Mouse (Mus musculus): ENCODE results near the gene Txlng. TPM values are rescaled to one million over a fixed set of nuclear protein-coding genes. Genes with fewer than 3 reads are reported as not detected.
"Not testable (repeated sequence)": the region's sequence is repeated elsewhere in the genome, so short reads cannot be mapped to it uniquely, and the experiment has no call there.

Gene Txlng
- polyA plus RNA-seq (2015; fragmentation: Nextera tagmentation; extraction: Ambion mirVana) = 11.3 and 13.1 TPM in 2 replicates

DNA sequence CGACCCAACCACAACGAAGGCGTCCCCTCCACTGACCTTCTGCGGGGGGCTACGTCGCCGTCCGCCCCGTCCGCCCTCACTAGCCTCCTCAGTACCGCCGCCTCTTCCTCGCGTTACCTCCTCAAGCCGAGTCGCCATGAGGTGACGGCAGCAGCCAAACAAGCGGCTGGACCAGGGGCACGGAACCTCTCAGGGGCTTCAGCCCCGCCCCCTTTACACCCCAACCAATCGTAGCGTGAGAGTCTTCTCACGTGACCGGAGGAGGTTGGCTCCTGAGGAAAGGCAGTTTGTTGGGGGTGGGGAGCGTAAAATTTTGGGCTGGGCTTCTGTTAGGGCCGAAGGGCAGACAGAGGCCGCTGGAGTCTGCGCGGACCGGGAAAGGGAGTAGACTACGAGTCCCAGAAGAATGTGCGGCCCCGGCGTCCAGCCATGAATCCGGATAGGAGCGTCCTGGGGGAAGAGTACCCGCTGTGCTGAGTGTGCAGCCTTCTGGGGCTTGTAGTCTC, at the start of gene Txlng:
Gene Txlng (minus strand): TSS at position 252 of the 506 bp plus-strand sequence.
- peak; percentile 99 for ATAC-seq (ENCODE audit: low FRiP score, low read depth)
- peak within 1 kb of the TSS; percentile 74 for H3K4me2 ChIP-seq
- H3K4me3 ChIP-seq = peak within 1 kb of the TSS; percentile 63
- peak within 1 kb of the TSS; percentile 65 for H3K27ac ChIP-seq (replicated peaks)
- H3K9me3 ChIP-seq = no peaks in the 10 kb centered on the region
- H3K9ac ChIP-seq = peak within 1 kb of the TSS; percentile 58
- peaks cover 4% of the 10 kb centered on the region; the same call in 1 of the 2 replicates for H3K4me1 ChIP-seq (replicated peaks)
- no peaks in the 10 kb centered on the region for H3K27me3 ChIP-seq
- no peaks in the 10 kb centered on the region for H3K36me3 ChIP-seq
- 23% methylated on average over 37 of the region's 37 CpGs for WGBS

DNA sequence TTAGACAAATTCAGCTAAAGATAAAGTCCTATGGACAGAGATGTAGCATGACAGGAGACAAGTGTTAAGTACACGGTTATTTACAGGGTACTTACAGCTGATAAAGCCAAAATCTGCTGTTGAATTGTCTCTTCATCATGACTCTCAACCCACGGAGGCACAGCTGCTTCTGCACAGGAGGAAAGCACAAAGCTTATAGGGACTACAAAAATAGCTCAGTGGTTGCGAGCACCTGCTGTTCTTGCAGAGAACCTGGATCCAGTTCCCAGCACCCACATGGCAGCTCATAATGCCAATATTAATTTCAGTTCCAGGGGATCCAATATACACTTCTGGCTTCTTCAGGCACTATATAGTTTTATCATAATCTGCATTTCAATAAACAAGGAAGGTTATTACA, 49.0 kb upstream of the Txlng start:
- H3K4me2 ChIP-seq = no peak overlapping the region
- H3K9ac ChIP-seq = no peak overlapping the region
- no peak overlapping the region for H3K27ac ChIP-seq (replicated peaks)
- peaks cover 16% of the 10 kb centered on the region for H3K36me3 ChIP-seq
- H3K4me1 ChIP-seq (replicated peaks) = no peaks in the 10 kb centered on the region
- 81% methylated on average over 3 of the region's 3 CpGs for WGBS
- no peak for ATAC-seq (ENCODE audit: low FRiP score, low read depth)
- H3K27me3 ChIP-seq = no peaks in the 10 kb centered on the region
- H3K9me3 ChIP-seq = no peaks in the 10 kb centered on the region
- H3K4me3 ChIP-seq = no peak overlapping the region

DNA sequence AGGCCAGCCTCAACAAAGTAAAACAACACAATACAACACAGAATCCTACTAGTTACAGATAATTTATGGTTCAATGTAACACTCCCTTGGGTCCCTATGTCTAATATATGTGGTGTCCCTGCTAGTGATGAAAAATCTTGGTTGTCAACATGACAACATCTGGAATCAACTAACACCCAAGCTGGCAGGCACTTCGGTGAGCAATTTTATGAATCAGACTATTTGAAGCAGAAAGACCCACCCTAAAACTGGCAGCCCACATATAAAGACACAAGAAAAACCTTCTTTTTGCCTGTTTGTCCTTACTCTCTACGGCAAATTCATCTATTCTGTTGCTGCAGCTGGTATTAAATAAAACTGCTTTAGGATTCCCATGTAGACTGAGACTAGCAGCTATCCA, 44.5 kb upstream of the Txlng start:
- H3K9me3 ChIP-seq = no peaks in the 10 kb centered on the region
- no peak overlapping the region for H3K27ac ChIP-seq (replicated peaks)
- H3K36me3 ChIP-seq = peaks cover 10% of the 10 kb centered on the region; the same call in 1 of the 2 replicates
- no peak overlapping the region for H3K9ac ChIP-seq
- no peaks in the 10 kb centered on the region for H3K27me3 ChIP-seq
- WGBS = 94% methylated on average over 2 of the region's 2 CpGs
- ATAC-seq (ENCODE audit: low FRiP score, low read depth) = no peak
- no peaks in the 10 kb centered on the region for H3K4me1 ChIP-seq (replicated peaks)
- no peak overlapping the region for H3K4me3 ChIP-seq
- H3K4me2 ChIP-seq = no peak overlapping the region

DNA sequence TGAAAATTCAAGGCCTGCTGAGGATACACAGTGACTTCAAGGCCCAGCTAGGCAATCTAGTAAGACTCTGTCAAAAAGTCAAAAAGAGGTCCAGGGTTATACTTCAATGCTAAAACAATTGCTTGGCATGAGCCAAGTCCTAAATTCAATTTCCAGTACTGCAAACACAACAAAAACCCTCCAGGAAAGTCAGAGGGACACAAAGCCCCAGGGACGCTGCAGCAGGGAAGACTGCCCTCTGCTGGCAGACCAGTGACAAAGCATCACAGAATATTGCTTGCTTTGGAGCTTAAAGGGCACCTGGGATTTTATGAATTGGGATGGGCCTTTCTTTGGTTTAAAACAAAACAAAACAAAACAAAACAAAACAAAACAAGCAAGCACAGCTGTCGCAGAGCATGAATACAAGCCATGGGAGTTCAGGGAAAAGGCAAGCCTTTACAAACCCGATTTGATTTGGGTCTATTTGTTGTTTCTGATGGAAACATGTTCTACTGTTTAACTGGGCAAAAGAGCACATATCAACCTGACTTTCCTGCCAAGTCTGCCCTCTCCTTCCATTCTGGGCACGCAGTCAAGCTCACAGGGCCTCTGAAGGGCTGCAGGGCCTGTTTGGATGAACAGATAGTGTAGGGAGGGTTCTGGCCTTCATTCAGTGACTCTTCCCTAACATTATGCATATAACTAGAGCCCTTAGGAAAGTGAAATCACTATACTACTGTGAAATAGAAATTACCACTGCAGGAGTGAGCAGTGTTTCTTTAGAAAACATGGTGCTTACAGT, 42.7 kb upstream of the Txlng start:
- Histone ChIP-seq H3K36me3 (peaks cover 4% of the 10 kb centered on the region; the same call in 1 of the 2 replicates), H3K9ac (no peak overlapping the region), H3K27me3 (no peaks in the 10 kb centered on the region), H3K4me1 (replicated peaks) (no peaks in the 10 kb centered on the region), H3K9me3 (no peaks in the 10 kb centered on the region), H3K4me2 (no peak overlapping the region), H3K4me3 (no peak overlapping the region), H3K27ac (replicated peaks) (no peak overlapping the region)
- WGBS = 33% methylated on average over 4 of the region's 4 CpGs
- ATAC-seq (ENCODE audit: low FRiP score, low read depth) = no peak

DNA sequence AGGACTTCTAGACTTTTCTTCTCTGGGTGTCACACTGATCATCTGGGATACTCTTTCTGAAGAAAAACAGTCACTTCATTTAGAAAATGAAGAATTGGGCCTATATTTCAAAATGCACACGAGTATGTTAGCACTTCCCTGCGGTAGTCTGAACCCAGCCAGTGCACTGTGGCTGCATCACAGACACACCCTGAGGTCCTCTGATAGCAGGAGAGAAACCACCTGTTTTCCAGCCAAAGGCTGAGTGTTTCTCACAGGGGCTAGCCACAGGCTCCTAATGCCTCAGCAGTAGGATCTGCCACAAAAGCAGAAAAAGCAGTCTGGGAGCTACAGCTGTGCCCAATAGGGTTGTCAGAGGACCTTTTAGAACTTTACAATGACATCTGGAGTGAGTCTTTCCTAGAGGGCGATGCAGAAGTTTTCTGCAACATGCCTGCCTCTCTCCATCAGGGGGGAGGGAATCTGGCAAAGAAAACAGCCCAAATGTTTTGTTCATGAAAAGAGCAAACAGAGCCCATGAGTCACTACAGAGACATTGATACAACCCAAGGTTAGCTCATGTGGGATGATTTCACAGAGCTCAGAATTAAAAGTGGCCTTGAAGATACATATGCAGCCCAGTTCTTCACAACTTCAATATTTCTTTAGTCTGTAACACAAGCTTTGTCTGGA, 39.2 kb upstream of the Txlng start:
- no peak overlapping the region for H3K27ac ChIP-seq (replicated peaks)
- WGBS = 79% methylated on average over 3 of the region's 3 CpGs

DNA sequence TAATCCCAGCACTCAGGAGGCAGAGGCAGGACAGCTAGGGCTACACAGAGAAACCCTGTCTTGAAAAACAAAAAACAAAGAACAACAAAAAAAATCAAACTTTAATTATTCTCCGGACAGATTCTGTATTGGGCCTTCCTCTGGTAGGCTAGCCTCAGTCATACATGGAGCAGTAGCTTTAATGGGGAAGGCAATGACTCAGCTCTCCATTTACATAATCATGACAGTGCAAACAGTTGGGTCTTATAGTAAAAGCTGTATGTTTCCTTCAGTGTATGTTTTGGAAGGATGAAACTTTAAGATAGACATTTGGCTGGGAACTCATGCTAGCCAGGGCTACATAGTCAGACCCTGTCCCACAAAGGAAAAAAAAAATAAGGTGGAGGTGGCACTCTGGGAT, 19.4 kb upstream of the Txlng start:
- Histone ChIP-seq H3K9me3 (no peaks in the 10 kb centered on the region), H3K4me3 (no peak overlapping the region), H3K4me1 (replicated peaks) (no peaks in the 10 kb centered on the region), H3K9ac (no peak overlapping the region), H3K4me2 (no peak overlapping the region), H3K27me3 (no peaks in the 10 kb centered on the region), H3K36me3 (no peaks in the 10 kb centered on the region), H3K27ac (replicated peaks) (no peak overlapping the region)
- WGBS = 91% methylated on average over 1 of the region's 1 CpGs
- ATAC-seq (ENCODE audit: low FRiP score, low read depth) = no peak

More for the DNA sequence above, 39.2 kb upstream of the Txlng start:
- Histone ChIP-seq H3K9me3 (no peaks in the 10 kb centered on the region), H3K36me3 (no peaks in the 10 kb centered on the region), H3K4me3 (no peak overlapping the region), H3K9ac (no peak overlapping the region), H3K27me3 (no peaks in the 10 kb centered on the region), H3K4me2 (no peak overlapping the region), H3K4me1 (replicated peaks) (no peaks in the 10 kb centered on the region)
- no peak for ATAC-seq (ENCODE audit: low FRiP score, low read depth)

DNA sequence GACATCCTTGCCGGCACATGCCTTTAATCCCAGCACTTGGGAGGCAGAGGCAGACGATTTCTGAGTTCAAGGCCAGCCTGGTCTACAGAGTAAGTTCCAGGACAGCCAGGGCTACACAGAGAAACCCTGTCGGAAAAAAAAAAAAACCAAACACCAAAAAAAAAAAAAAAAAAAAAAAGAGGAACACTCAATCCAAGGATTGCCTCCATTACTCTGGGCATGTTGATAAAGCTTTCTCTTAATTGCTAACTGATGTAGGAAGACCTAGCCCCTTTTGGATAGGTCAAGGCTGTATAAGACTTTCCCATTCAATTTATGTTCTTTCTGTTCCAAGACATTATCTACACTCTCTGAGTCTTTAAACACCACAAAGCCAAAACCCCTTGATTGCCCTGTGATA, 16.3 kb upstream of the Txlng start:
- Histone ChIP-seq H3K27me3 (no peaks in the 10 kb centered on the region), H3K4me1 (replicated peaks) (no peaks in the 10 kb centered on the region), H3K4me3 (no peak overlapping the region), H3K9ac (no peak overlapping the region), H3K4me2 (no peak overlapping the region), H3K9me3 (no peaks in the 10 kb centered on the region), H3K27ac (replicated peaks) (no peak overlapping the region), H3K36me3 (no peaks in the 10 kb centered on the region)
- 88% methylated on average over 3 of the region's 3 CpGs for WGBS
- no peak for ATAC-seq (ENCODE audit: low FRiP score, low read depth)

DNA sequence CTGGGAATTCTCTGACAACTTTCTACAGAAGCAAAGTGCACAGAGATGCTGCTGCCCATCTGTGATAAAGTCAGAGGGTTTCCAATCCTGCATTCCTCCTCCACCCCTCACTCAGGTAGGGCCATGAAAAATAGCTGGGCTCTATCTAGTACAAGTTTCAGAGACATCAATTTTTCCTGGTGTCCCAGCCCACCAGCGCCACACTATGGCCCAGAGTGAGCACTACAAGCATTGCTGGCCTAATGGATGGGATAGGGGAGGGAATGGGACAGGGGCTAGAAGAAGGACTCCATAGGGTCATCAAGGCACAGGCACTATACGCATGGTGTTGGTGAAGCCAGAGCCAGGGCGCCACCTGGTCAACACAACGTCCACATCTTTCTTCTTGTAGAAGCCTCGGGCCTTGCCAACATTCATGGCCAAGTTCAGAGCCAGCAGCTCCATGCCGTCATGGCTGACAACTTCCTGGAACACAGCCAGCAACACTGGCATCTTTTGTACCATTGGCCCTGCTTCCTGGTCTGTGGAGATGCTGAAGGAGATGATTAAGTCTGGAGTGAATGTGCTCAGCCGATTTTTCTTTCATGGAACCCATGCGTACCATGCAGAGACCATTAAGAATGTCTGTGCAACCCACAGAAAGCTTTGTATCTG, 15.3 kb upstream of the Txlng start:
- Histone ChIP-seq H3K4me1 (replicated peaks) (no peaks in the 10 kb centered on the region), H3K9ac (no peak overlapping the region), H3K9me3 (no peaks in the 10 kb centered on the region), H3K36me3 (no peaks in the 10 kb centered on the region), H3K27ac (replicated peaks) (no peak overlapping the region), H3K4me3 (no peak overlapping the region), H3K27me3 (no peaks in the 10 kb centered on the region), H3K4me2 (no peak overlapping the region)
- whole genome bisulfite sequencing = 65% methylated on average over 8 of the region's 8 CpGs
- no peak for ATAC-seq (ENCODE audit: low FRiP score, low read depth)

DNA sequence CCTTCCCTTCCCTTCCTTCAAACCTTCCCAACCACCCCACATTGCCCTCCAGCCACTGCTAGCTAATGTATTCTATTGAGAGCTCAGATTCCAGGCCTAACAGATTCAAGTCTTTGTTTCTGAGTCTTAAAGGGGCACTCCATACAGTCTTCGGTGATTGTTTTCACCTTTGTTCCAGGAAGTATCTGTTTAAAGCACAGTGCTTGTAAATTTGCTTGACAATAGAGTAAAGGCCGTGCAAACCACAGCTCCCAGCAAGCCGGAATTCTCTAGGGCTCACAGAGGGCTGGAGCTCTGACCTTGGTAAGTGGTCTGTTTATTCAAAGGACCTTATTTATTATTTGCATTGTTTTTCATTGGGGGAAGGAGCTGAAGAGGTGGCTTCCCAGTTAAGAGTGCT, 2.8 kb upstream of the Txlng start:
- H3K9ac ChIP-seq = no peak overlapping the region
- ATAC-seq (ENCODE audit: low FRiP score, low read depth) = no peak
- H3K9me3 ChIP-seq = no peaks in the 10 kb centered on the region
- no peak overlapping the region for H3K4me3 ChIP-seq
- H3K4me1 ChIP-seq (replicated peaks) = peaks cover 4% of the 10 kb centered on the region; the same call in 1 of the 2 replicates
- no peaks in the 10 kb centered on the region for H3K27me3 ChIP-seq
- H3K4me2 ChIP-seq = no peak overlapping the region
- no peaks in the 10 kb centered on the region for H3K36me3 ChIP-seq
- 13% methylated on average over 3 of the region's 3 CpGs for WGBS
- H3K27ac ChIP-seq (replicated peaks) = no peak overlapping the region

DNA sequence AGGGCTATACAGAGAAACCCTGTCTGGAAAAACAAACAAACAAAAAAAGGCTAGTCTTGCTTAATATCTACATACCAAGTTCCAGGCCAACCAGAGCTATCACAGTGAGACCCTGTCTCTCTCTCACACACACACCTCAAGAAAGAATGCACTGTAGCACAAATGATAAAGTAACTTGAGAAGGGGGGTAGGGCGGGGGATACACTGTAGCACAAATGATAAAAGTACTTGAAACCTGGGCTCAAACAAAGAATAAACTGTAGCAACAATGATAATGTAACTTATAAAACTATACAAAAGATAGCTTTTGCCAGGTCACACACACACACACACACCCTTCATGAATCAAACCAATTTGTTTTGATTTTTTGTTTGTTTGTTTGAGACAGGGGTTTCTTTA, 2.3 kb upstream of the Txlng start:
- no peak for ATAC-seq (ENCODE audit: low FRiP score, low read depth)
- Histone ChIP-seq H3K9me3 (no peaks in the 10 kb centered on the region), H3K4me2 (no peak overlapping the region), H3K36me3 (no peaks in the 10 kb centered on the region), H3K27ac (replicated peaks) (no peak overlapping the region), H3K27me3 (no peaks in the 10 kb centered on the region), H3K4me3 (no peak overlapping the region), H3K4me1 (replicated peaks) (peaks cover 4% of the 10 kb centered on the region; the same call in 1 of the 2 replicates), H3K9ac (no peak overlapping the region)
- WGBS = 58% methylated on average over 1 of the region's 1 CpGs

DNA sequence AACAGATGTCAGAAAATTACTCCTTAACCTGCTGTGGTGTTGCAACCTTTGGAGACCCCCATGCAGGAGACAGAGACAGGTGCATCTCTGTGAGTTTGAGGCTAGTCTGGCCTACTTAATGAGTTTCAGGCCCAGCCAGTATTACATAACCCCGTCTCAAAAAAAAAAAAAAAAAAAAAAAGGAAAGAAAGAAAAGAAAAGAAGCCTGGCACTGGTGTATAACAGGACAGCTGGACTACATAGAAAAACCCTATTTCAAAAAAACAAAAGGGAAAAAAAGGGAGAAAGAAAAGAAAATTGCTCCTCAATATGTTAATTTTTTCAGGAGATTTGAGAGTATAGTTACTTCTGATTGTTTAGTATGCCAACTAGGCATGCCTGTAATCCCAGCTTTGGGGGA, 1.8 kb upstream of the Txlng start:
- H3K4me3 ChIP-seq = no peak overlapping the region
- no peak for ATAC-seq (ENCODE audit: low FRiP score, low read depth)
- no peak overlapping the region for H3K4me2 ChIP-seq
- no peaks in the 10 kb centered on the region for H3K9me3 ChIP-seq
- 33% methylated on average over 1 of the region's 1 CpGs for WGBS
- H3K4me1 ChIP-seq (replicated peaks) = peaks cover 4% of the 10 kb centered on the region; the same call in 1 of the 2 replicates
- no peak overlapping the region for H3K27ac ChIP-seq (replicated peaks)
- H3K9ac ChIP-seq = no peak overlapping the region
- no peaks in the 10 kb centered on the region for H3K27me3 ChIP-seq
- H3K36me3 ChIP-seq = no peaks in the 10 kb centered on the region

DNA sequence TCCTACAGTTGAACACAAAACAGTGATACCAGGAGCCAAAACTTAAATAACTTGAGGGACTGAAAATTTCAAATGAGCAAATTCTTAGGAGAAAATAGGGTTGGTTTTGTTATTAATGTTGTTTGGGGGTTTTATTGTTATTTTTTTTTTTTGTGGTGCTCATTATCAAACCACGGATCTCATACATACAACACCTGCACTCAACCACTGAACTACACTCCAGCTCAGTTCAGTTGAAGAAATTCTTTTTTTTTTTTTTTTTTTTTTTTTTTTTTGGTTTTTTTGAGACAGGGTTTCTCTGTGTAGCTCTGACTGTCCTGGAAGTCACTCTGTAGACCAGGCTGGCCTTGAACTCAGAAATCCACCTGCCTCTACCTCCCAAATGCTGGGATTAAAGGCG, 1.1 kb upstream of the Txlng start:
- not testable (repeated sequence) for H3K9ac ChIP-seq; ATAC-seq (ENCODE audit: low FRiP score, low read depth); H3K27me3 ChIP-seq; H3K4me3 ChIP-seq; H3K4me2 ChIP-seq; H3K27ac ChIP-seq (replicated peaks); H3K9me3 ChIP-seq; H3K36me3 ChIP-seq; H3K4me1 ChIP-seq (replicated peaks)
- WGBS = 59% methylated on average over 2 of the region's 2 CpGs
